Mouse (Mus musculus) granulocyte monocyte progenitor cell, adult 5-6 weeks (primary cell): ENCODE measurements at regions not wholly inside any gene's neighbourhood (a gene's known extent, or its start where the extent isn't known, plus 50 kb on each side); places are given as distances from the start of the nearest gene placed in this dataset.
"Not testable (repeated sequence)": the region's sequence is repeated elsewhere in the genome, so short reads cannot be mapped to it uniquely, and the experiment has no call there.

Source experiments
- ATAC-seq: replicated peaks from 2 replicates; pipeline ENCODE4 v1.8.0; 2016; ENCODE audit warnings: mild to moderate bottlenecking, moderate TSS enrichment, inconsistent platforms; ENCODE audit not compliant: poor library complexity, severe bottlenecking

DNA sequence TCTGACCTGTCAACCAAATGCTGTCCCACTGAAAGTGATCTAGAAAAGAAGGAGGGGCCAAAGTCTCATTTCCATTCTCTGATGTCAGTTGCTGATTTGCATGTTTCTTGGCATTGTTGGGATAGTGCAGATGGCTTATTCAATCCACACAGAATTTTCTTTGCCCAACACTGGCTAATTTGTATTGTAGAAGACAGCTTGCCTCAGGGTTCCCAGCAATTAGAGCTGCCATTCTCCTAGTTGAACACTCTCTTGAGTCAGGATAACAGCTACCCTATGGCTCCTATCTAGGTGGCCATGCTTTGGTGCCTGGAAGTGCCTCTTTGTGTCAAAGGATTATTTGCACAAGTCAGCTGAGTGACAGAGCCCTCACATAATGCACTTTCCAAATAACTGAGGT, 569.0 kb downstream of the Lrriq3 start:
- no peak for ATAC-seq

DNA sequence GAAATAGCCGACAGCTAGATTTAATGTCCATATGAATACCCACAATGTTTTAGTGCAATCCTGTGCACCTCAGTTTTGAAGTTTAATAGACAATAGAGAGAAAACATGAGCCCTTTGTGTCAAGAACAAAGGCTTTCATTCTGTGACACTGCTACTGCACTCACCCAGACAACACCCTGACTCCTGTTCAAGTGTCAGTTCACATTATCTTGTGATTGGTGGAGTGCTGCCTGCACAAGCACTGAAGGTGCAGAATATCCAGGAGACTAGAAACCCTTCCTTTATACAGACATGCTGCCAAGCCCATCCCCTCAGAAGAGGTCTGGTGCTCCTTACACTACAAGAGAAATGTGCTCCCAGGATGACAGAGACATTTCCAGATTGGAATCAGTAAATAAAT, 579.3 kb downstream of the Lrriq3 start:
- ATAC-seq = no peak

DNA sequence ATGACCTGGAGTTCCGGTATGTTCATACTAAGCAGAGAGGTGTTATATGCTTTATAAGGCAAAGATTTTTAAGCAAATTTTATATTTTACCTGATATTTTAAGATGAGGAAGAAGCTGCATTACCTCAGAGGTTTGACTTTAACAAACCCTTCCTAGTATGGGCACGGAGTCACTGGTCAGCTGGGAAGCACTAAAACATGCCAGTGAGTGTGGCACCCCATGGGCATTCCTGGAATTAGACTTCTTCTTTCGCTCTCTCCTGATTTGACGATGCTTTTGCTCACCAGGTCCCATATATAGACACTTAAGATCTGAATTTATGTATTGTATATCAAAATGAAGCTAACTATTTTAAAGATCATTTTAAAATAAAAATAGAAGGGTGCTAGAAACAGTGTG, 587.0 kb downstream of the Lrriq3 start:
- ATAC-seq = no peak

DNA sequence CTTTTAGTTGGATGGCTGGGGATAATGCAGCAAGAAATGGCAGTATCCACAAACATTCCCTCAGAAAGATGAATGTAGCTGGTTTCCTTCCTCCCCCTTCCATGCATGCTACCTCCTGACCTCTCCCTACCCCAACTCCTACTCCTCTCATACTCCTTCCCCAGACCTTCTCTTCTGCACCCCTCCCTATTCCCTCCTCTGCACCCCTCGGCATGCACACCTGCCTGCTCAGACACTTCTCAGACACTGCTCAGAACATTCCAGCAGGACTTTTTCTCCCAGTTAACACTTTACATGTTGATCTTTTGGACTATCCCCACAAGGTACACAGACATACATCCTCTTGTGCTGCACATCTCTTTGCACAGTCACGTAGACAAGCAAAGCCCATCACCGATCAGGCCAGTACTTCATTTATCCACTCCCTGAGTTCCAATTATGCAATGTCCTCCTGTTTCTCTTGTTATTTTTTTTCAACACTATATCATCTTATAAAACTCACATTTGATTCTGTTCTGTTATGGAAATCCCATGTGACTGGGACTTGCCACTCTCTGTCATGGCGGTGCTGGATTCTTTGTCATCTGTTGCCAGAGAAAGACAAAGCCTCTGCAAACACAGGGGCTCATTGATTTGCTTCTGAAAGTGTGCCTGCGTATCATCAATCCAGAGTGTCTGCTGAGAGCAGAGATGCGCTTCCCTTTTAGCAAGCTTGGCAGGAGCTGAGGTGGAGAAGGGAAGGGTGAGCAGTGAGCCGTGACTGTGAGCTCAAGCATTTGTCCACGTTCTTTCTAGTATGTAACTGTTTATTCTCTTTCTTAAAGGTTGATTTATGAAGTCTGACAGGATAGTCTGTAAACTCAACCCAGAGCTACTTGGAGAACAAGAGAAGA, 589.9 kb downstream of the Lrriq3 start:
- ATAC-seq = no peak

DNA sequence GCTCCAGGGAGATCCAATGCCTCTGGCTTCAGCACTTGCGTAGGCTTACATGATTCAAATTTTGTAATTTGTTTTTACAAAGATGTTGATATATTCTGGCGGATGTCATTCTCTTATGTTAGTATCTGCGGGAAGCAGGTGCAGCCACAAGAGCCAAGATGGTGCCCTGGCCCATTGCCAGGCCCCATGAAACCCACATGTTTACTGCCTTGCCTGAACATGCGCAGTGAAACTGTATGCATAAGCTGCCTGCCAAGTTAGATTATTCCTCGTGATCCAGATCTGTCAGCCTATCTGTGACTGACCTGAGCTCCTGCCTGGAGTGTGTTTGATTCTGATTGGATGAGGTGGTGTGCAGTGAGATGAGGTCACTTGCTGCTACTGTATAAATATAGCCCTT, 595.1 kb downstream of the Lrriq3 start:
- no peak for ATAC-seq

DNA sequence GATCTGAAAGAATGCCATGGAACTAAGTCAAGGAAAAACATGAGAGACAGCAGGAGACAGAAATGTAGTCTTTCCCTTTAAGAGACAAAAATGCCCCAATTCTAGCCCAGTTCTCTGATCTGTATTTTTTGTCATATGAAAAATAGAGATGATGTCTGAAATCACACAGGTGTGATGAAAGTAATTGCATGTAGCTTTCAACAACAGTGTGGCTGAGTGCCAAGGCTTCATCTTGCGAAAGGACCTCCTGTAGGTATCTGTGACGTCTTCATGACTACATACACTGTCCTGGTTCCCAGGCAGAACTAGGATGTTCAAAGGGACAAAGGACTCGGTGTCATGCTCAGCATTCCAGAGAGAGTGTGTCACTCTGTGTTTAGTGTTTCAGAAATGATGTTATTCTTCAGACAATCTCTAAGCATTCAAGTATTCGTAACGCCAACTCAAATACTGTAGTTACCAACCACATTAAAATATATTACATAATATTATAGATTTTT, 629.8 kb downstream of the Lrriq3 start:
- ATAC-seq = no peak

DNA sequence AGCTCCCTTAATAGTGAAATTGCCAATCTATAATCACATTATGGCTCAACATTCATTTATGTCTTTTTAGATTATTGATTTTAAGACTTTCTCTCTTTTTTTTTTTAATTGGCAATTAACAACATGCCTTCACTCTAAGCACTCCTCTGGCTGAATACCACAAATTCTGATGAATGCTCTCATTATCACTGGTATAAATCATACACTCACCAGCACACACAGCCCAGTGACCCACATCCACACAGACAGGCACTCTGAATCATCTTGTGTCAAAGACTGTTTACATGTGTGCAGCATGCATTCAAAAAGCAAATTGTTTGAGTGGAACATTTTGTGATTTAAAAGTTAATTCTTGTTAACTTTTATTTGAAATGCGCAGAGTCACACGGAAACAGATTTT, 649.2 kb downstream of the Lrriq3 start:
- no peak for ATAC-seq

DNA sequence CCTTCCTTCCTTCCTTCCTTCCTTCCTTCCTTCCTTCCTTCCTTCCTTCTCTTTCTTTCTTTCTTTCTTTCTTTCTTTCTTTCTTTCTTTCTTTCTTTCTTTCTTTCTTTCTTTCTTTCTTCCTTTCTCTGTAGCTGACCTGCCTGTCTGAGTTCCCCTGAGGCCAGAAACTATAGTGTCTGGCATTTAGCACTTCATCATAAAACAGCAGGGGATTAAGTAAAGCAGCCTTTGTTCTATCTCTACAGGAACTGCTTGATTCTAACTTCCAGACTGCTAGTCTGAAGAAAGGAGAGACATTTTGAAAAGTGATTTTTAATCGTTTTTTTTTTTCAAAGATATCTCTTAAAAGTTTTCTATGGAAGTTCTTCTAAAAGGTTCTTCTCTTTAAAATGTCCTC, 653.4 kb downstream of the Lrriq3 start:
- not testable (repeated sequence) for ATAC-seq

DNA sequence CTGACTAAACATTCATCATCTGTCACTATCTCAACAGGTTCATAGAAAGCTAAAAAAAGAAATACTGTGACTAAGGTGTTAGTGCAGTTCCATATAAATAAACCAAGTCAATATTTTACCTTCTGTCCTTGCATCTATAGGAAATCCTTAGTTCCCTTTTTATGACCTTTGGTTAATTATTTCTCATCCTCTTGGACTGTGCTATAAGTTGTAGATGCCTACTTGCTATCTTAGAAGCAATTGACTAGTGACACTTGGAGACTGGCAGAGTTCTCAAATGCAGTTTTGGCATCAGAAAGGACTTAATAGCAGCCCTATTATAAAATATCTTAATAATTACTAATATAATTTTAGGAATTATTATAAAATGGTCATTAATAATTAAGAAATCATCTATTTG, 654.3 kb downstream of the Lrriq3 start:
- no peak for ATAC-seq

DNA sequence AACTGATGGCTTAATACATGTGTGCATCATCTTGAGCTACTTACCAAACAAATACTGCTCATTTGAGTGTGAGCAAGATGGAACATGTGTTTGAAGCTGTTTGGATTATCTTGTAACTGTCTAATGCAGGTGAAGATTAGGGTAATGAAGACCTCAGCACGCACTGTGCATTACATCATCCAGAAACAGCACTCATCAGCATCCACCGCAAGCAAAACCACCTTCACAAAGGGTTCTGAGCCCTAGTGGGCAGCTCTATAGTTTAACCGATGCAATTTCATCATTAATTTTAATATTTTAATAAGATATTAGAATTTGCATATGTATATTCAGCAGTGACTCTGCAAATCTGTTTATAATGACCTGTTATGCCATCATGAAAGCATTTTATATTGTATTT, 664.1 kb downstream of the Lrriq3 start:
- no peak for ATAC-seq

DNA sequence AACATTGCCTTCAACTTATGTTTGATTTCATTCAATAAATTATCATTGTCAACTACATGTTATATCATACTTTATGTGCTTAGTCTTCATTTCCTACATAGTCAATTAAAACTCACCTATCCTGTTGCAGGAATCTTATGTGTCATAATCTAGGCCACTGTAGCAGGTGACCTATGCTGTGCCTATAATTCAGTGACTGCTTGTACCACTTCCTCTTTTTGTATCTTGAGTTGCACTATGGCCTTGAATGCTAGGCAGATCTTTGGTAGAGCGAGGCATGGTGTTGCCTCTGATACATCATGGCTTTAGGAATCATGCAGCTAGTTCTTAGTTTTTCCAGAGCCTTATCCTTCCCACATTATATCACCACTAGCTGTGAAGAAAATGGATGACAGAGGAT, 682.8 kb downstream of the Lrriq3 start:
- peak; percentile 40; the same call in 1 of the 2 replicates for ATAC-seq

DNA sequence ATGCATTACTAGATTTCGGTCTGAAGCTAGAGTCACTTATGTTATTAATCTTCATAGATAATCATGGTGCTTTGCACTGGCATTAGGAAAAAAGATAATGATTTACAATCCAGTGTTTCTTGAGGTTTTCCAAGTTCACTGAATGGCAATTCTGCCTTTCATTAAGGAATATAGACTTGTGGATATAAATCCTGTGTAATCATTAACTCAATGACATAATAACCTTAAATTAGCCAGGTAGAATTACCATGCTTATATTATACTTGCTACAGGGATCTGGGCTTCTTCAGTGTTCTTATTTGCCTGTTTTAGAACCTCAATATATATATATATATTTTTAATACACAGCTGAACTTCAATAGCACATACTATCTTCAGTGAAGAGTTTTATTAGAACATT, 683.8 kb downstream of the Lrriq3 start:
- no peak for ATAC-seq

DNA sequence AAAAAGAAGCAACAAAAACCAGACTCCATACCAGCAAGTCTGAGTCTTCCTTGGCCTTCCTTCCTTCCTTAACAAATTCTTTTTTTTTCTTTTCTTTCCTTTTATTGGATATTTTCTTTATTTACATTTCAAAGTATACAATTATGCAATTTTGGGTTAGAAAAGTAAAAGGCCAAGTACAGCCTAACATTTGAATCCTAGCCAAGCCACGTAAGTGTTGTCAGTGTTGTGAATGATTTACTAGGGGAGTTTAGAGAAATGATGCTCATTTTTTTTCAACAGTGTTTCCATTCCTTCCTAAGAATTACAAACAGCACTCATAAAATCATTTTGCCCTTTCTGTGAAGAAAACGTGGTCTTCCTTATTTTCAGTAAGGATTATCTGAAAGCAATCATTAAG, 722.5 kb downstream of the Lrriq3 start:
- no peak for ATAC-seq

DNA sequence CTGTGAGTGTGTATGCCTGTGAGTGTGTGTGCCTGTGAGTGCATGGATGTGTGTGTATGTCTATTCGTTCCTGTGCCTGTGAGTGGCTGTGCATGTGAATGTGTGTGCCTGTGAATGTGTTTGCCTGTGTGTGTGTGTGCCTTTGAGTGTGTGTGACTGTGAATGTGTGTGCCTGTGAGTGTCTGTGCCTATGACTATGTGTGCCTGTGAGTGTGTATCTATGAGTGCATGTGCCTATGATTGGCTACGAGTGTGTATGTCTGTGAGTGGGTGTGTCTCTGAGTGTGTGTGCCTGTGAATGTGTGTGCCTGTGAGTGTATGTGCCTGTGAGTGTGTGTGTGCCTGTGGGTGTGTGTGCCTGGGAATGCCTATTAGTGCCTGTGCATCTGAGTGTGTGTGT, 731.6 kb downstream of the Lrriq3 start:
- no peak for ATAC-seq

DNA sequence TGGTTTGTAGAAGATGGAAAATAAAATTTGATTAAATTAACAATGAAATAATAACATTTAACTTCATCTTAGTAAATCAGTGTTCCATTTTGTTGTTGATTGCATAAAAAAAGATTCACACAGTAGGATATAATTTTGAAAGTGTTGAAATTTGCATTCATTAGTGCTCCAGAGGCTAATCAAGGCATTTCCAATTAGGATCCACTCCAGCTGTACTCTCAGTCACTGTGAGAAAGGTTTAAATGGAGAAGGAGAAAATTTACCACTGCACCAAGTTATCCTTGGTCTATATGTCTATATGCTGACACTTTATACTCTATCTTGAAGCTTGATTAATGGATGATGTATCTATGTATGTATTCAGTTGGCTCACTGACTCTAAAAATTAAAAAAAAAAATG, 695.3 kb upstream of the Negr1 start:
- ATAC-seq = no peak

DNA sequence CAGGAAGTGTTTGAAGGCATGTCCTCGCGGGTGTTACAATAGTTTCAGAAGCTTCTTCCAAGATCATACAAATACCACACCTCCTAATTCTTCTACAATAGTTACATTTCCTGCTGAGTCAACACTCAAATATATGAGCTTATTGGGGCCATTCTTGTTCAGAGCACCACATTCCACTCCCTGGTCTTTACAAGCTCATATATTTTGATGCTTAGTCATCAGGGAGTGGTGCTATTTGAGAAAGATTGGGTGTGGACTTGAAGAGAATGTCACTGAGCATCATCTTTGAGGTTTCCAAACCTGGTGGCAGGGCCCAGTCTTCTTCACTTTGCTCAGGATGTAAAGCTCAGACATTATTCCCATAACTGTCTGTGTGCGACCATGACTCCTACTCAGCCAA, 685.9 kb upstream of the Negr1 start:
- no peak for ATAC-seq

DNA sequence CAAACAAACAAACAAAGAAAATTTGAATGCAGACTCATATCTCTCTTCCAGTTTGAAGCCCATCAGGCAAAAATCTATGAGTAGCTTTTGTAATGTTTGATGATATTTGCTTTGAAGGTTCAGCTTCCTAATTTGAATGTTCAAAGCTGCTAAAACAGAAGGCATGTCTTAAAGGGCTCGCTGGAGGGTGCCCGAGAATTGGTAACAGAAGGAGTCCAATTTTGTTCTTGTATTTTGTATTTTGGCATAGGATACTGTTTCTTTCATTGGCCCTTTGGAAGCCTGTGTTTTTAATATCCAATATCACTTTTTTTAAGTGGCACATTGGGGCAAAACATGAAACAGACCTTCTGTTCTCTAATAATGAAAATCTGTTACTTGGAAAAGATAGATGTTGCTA, 683.2 kb upstream of the Negr1 start:
- no peak for ATAC-seq

DNA sequence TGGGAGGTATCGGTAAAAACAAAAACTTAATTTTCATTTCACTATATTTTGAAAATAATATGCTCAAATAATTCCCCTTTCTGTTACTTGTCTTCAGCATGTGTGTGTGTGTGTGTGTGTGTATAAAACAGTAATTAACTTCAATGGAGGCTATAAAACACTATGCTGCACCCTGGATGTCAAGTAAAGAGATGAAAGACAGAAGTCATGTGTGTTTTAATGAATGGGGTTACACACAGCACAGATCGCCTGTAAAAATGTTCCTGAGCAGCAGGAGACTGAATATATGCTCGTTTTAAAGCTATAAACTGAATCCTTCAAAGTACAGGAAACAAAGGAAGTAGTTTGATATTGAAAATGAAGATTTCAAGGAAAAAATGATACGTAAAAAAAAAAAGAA, 680.9 kb upstream of the Negr1 start:
- no peak for ATAC-seq

DNA sequence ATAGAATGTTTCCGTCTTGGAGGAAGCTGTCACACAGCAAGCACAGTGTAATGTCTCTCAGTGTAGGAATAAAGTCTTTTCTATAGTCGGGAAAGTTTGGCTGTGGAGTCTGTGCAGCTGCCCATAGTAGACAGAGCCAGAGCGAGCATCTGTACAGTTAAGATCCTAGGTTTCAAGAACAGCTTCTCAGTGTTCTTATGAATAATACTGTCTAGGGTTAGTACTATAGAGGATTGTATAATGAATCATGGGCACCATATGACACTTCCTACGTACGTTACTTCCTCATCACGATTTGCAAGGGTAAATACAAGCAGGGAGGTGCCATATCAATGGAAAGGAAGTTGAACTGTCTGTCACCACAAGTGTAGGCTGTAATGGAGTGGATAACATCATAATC, 645.6 kb upstream of the Negr1 start:
- ATAC-seq = no peak

DNA sequence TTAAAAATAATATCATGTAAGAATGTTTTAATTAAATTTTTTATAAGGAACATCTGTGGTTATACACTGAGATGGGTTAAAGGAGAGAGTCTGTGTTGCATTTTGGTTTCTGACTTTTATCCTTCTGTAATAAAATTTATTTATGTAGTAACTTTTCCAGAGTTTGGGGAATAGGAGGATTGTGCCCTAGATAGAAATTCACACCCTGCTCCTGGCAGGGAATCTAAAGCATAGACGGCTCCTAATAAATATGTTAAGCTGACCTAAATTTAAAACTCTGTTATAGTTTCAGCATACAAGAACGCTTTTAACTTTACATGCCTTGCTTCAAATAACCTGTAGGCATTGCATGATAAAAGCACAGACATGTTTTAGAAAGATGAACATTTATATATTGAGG, 618.7 kb upstream of the Negr1 start:
- ATAC-seq = no peak

DNA sequence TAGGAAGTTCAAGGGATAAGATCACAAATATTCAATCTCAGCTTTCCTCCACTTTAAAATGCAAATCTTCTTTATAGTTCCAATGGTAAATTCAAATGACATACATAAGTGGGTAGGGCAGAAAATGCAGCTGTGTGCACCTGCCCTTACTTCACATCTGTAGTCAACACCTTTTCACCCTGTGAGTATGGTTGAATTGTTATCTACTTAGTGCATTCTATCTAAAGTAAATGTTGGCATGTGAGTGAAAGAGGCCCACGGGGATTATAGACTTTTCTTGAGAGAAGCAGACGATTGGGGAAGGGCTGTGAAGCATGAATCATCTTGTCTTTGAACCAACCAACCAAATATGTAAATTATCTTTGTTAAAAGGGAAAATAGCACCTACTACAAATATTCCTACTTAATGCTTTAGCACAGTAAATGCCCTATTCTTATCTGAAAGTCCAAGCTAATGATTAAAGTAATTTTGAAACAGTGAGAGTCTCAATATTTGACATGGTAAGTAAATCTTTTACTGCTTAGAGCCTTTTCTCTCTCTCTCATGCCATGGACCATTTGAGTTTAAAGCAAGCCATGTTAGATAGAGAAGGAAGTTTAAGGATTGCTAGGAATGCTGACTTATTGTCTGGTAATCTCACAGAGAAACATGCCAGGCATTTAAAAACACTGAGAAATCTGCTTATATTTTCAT, 617.4 kb upstream of the Negr1 start:
- no peak for ATAC-seq

DNA sequence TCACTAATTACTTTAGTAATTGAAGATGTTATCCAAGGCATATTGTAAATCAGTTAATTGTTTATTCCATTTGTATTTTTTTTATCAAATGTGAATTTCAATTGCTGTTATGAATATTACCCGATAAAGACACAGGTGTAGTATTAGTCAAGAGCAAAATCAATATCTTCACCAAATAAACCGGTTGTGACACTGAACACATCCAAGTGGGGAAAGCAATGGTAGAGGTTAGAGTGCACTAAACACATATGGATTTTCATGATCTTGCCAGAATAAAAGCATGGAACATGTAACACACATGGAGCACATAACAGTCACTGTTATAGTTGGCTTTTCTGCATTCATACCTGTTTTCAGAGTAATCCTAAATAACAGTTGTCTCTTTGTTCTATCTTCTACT, 616.4 kb upstream of the Negr1 start:
- ATAC-seq = no peak
